Mouse (Mus musculus): ENCODE data around the gene Adprh. TPM values are rescaled to one million over a fixed set of nuclear protein-coding genes. Genes with fewer than 3 reads are reported as not detected.
"Not testable (repeated sequence)": the region's sequence is repeated elsewhere in the genome, so short reads cannot be mapped to it uniquely, and the experiment has no call there.

Adprh gene
- total RNA-seq, 1 experiment from 2014 or later: 52.0 TPM

DNA sequence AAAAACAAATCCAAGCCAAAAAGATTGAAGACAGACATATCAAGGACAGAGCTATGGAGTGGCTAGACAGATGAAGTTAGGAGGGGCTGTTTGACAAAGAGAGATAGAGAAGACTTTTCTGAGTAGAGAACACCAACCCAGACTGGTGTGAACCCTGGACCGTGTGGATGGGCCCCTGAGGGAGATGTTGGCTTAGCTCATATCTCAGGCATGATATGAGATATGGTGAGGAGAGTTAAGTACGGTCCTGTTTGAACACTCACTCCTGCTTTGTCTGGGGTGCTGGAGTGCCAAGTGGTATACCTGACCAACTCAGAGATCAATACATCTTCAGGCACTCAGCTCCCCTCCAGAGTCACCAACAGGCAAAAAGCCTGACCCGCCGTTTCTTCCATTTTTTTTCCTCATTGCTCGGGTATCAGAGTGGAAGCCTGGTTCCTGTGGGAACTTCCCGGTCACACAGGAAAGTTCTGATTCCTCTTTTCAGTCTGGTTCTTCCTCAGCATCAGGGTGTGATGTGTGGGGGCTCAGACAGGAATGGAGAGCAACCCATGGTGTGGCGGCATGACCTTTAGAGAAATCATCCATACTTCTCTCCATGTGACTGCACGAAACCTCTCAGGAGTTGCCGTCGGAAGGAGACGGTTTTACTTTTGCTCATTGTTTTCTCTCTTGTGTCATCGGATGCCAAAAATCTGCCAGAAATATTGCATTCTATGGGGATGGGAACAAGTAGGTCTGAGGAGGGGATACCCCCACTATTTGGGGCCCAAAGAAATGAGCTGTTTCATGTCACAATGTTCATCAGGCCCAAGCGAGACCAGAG is 14.8 kb upstream of the Adprh start:
- no peak for DNase-seq

DNA sequence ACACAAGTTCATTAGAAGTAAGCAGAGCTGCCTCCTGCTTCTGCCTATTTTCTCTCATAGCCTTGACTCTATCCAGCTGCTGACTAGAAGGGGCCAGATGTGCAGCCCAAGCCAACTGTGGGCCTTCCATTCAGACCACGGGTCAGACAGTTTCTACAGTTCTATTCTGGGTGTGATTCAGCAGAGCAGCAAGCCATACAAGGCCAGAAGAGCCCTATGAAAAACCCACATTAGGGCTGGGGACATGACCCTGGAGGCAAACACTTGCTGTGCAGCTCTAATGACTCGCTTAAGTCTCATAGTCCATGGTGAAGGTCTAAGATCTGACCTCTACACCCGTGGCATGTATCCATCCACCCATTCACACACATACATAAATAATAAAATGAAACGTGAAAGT is 13.6 kb upstream of the Adprh start:
- no peak for DNase-seq

DNA sequence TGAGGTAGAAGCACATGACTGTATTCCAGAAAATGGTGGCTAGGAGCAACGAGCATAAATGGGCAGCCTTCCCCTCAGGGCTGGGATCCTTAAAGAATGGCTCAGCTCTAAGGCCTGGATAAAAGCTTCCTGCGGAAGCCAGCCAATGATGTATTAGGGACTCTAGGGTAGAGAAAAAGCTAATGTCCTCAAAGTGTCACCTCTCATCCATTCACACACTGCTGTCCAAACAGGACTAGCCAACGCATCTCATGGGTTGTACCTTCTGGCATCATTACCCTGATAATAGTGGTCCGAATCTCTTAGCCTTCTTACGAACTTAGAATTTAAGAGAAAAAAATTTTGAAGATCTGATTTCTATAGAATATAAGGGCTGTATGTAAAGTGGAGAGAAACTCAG is 10.8 kb upstream of the Adprh start:
- DNase-seq: no peak

DNA sequence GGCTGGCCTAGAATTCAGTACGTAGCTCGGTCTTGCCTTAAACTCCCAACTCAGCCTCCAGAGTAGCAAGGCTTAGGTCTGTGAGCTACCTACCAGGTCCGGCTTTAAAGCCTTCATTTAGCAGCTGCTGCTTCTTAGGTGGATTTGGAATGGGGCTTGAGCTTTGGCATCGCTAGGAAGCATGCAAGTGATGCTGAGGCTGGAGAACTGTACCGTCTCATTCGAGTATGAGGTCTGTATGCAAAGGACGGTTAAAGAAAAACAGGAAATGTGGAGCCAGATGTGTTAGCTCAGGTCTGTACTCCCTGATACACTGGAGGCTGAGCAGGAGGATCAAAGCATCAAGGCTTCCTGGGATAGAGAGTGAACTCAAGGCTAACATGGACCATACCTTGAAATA is 9.7 kb upstream of the Adprh start:
- no peak for DNase-seq

DNA sequence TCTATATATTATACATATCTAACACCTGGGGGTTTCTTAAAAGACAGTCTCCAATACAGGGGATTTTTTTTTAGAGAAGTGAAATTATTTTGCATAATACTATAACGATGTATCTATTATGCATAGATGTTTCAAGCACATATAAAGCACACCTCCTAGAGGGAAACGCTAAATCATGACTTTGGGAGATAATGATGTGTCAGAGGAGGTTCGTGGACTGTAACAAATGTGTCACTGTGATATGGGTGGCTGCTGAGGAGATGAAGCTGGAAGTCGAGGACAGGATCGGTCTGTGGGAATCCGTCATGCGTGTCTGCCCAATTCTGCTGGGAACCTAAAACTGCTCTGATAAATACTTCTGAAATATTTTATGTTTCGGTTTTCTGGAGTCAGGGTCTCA is 9.2 kb upstream of the Adprh start:
- DNase-seq: no peak

DNA sequence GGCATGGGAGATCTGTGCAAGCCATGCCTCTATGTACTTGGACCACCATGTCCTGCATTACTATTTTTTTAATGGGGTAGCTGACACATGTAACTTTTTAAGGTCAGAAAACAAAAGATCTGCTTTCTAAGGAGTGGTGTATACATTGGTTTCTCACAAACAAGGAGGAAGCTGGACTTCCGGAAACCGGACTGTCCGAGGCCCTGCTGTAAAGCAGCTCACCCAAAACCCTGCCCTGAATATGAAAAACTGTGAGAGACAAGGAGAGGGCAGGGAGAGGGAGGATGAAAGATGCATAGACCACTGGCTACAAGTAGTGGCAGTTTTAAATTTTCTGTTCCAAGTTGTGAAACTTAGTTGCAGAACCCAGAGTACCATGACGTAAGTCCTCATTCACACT is 7.5 kb upstream of the Adprh start:
- DNase-seq: no peak

DNA sequence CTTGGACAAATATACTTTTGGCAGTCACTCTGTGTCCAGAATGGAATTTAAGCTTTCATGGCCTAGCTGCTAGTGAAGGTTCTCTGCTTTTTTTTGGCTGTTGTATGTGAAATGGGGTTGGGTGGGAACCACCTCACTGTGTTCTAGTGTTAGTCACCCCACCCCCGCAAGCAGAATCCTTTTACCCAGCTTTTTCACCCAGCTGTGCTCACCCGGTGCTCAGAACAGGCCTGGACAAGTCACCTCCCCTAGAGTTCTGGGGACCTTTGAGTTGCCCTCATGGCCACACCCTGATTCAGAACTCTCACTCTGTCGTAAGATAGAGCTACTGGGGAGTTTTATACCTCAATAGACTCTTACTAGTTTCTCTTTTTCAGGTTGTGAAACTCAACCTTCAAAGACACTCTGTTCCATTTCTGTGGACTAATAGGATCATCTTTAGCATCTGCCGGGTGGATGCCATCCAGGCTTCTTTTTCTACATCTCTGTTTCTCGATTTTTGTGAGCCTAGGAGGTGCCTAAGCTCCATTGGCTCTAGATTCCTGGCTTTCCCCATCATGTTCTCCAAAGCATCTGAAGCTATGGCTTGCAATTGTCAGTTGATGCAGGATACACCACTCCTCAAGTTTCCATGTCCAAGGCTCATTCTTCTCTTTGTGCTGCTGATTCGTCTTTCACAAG is 6.2 kb upstream of the Adprh start:
- DNase-seq: no peak

DNA sequence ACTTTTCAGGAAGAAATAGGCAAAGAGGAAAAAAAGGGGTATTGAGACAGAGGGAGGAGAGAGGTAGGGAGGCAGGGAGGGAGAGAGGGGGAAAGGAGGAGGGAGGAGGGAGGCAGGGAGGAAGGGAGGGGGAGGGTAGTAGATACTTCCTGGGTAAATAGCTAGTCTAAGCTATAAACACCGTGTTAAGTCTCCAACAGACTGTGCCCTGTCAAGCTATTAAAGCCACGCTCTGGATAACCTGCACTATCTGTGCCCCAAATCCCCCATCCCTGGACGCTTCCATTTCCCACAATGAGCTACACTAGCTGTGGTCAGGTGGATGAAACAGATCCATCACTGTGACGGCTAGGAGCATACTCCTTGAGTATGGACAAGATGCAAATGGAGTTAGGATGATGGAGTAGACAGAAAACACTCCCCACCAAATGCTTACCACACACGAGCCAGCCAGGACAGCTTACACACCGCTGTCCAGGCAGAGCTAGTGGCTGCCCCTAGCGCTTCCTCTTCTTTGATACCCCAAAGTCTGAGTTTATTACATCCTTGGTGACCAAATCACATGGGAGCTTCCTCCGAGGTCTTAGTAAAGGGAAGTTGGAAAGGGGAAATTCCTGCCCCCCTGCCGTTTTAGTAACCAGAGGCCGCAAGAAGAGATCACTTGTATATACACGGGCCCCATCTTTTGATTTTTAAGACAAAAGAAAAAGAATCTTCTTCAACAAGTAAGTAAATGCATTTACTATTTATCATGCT is 4.5 kb upstream of the Adprh start:
- DNase-seq: no peak

DNA sequence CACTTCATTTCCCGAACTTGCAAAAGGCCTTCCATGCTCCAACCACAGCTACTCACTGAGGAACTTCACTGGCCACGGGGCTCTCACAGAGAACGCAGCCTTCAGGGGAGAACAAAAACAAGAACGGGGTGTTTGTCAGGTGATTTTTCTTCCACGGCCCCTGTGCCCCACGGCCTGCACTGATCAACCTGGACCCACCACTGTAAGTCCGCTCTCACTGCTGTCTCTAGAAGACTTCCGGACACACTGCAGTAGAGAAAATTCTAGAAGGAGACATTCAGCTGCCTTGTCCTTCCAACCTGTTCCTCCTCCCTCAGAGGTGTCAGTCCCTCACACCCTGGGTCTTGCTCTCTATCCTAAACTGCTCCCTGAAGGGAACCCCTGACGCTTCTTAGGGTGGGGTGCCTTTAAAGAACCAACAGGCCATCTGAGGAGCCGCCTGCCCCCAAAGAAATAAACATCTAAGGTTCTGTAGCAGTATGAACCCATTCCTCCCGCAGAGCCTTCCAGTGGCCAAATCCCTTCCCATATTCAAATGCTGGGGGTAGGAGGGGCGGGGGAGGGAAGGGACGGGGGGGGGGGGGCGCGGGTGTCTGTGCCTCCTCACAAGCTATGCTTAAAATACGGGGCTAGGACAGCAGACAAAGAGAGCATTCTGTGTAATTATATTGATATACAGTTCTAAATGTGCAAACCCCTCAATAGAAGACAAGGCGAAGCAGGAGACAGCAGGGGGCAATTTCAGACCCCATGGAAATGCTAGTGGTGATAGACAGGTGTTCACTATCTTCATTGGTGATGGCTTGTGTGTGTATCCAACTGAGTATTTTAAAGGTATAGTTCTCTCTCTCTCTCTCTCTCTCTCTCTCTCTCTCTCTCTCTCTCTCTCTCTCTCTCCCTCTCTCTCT is 3.3 kb upstream of the Adprh start, which contains the start of gene Cd80:
Cd80 (plus strand) TSS at position 51 of the 908 bp plus-strand sequence.
- DNase-seq: no peak

DNA sequence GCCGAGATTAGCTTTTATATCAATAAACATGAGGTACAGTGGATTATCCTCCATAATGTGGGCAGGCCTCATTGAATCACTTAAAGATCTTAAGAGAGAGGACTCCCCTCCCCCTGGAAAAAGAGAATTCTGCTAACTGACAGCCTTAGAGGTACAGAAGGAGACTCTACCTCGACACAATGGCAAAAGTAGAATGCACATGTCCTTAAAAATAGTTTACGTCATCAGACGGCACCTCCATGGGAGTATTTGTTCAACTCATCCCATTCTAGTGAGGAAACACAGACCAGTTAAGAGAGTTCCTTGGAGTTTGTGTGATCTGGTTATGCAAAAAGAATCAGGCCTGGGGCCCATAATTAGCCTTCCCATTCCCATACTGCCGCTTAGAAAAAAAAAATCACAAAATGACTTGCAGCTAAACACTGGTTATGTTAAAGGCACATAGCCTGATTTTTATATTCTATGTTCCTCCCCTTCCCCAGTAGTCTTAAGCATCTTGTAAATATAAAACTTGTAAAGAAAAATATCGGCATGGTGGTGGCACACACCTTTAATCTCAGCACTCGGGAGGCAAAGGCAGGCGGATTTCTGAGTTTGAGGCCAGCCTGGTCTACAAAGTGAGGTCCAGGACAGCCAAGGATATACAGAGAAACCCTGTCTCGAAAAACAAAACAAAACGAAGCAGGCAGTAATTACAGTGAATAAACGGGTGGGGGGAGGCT is 2.2 kb upstream of the Adprh start:
- no peak for DNase-seq

DNA sequence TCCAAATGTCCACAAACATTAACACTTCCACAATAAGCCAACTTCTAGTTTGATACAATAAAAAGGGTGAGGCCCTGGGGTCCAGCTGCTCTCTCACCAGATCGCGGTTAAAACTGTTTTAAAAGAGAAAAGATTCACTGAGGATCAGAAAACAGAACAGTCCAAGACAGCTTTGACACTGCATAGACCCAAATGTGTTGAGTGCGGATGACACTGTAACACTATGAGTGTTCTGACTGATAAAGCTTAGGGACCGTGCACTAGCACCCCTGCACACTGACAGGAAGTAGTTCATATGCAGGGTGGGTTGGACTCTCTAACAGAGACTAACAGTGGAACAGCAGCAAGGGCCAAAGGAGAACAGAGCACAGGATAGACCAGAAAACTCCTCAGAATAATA is 1.4 kb upstream of the Adprh start:
- no peak for DNase-seq

DNA sequence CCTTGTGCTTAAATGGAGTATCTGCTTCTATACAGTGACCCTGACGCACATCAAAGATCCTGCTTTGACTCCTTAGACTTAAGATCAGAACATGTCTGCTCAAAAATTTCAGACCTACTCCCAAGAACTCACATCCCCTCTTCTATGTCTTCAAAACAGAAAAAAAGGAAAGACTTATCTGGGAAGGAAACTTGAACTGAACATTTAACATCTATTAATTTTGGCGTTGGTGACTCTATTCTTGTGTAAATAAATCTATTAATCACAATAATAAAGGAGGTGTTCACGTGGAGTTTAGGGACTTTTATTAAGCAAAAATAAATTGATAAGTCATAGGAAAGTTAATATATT is 675 bp upstream of the Adprh start:
- DNase-seq: no peak

DNA sequence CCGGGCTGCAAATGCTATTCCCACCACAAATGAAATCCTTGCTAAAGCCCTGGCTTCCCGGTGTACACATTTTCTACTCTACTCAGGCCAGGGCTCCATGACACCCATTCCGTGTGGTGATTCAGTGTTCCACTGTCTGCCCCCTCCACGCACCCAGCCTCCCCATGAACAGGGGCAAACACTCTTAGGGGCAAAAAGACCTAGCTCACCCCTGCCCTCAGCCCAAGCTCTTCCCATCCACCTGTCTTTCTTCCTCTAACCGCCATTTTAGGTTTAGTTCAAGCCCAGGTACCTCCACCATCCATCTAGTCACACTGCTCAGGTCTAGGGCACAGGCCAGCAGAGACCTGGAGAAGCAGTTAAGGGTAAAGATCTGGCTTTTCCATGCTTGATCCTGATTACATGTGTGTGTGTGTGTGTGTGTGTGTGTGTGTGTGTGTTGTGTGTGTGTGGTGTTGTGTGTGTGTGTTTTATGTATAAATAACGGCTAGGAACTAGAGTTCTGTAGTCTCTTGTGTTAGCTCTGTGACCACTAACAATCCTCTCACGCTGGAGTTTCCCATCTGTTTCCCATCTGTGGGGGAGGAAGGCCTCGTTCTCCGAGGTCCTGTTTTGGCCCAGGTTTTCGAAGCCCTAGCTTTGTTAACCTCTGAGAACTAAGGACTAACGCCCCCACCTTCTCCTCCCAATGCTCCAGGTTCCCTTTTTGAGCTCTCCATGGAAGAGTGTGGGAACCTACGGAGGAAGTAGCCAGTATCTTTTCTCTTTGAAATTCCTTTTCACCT is 890 bp downstream of the Adprh start:
- no peak for DNase-seq

DNA sequence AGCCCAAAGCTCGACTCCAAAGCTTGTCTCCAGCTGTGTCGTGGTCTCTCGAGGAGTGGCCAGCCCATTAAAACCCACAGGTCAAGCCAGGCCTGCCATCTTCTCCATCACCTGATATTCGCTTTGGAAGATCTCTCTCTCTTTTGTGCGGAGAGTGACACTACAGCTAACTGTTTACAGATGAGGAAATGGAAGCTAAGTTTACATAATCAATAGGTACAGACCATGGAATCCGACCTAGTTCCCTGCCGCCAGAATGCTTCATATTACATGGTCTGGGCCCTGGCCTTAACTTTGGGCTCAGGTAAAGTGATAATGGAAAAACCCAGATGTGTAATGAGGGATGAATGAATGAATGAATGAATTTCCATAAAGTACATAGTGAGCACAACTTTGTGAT is 1.8 kb downstream of the Adprh start:
- no peak for DNase-seq

DNA sequence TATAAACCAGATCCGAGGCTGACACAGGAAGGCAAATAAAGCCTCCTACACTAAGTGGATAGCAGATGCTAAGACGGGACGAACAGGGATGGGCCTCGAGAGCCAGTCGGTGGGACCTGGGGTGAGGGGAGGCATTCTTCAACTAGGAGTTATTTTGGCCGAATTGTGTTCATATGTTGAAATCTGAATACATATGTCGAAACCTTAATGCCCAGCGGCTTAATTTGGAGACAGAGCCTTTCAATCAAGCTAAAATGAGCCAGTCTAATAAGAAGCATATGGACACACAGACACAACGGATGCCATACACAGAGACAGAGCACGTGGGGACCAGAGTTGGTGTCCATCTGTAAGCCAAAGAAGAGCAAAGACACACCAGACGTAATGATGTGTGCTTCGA is 4.0 kb downstream of the Adprh start:
- no peak for DNase-seq

DNA sequence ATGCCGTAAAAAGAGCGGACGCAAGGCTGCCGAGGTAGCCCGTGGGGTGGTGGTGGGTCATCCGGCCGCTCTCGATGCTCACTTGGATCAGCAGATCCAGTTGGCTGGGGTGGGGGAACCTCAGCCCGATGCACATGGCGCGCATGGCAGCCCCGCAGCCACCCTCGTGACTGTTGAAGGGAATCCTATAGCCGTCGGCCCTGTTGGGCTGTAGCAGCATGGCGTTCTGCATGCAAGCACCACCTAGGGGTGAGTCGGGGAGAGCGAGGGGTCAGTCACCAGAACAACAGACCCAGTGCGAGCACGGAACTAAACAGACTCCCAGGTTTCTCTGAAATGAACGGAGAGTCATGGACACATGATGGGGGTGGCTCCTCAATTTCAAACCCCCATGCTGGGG is 5.1 kb downstream of the Adprh start:
- DNase-seq: no peak

DNA sequence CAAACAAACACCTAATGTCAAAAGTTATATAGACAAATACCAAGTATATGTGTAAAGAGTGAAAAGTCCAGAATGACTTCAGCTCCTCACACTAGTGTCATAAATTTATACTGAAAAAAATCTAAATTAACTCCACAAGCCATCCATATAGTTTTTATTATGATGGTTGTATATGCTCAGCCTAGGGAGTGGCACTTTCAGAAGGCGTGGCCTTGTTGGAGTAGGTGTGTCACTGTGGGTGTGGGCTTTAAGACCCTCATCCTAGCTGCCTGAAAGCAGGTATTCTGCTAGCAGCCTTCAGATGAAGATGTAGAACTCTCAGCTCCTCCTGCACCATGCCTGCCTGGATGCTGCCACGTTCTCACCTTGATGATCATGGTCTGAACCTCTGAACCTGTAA is 6.4 kb downstream of the Adprh start:
- not testable (repeated sequence) for DNase-seq

DNA sequence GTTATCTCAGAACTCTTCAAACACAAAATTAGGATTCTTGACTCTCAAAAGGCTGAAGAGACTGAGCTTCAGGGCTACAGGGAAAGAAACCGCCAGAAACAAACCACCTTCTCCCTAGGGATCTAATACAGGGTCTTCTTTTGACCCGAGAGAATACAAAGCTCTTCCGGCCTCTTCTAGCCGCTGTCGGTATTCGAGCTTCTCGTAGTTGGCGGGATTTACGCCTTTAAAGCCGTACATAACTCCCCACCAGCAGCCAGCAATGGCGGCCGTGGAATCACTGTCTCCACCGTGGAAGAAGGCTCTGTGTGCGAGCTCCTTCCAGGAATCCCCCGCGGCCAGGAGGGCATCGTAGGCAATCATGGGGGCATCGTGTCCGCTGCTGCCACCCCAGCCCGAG is 6.9 kb downstream of the Adprh start:
- no peak for DNase-seq

DNA sequence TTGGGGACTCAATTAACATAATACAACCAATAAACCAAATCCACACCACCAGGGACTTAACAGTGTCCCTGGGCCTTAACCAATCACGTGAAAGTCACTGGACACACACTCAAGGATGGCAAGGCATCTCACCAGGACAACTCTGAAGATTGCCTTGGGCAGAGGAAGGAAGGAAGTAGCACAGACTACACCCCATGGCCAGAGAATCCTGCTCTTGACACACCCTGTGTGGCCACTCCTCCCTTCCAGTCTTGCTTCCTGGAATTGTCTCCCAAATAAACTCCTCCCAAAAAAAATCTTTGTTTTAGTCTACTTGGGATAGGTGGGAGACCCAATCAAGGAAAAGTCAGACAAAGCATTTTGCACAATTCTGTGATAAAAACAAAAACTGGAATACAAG is 7.5 kb downstream of the Adprh start:
- DNase-seq: no peak

DNA sequence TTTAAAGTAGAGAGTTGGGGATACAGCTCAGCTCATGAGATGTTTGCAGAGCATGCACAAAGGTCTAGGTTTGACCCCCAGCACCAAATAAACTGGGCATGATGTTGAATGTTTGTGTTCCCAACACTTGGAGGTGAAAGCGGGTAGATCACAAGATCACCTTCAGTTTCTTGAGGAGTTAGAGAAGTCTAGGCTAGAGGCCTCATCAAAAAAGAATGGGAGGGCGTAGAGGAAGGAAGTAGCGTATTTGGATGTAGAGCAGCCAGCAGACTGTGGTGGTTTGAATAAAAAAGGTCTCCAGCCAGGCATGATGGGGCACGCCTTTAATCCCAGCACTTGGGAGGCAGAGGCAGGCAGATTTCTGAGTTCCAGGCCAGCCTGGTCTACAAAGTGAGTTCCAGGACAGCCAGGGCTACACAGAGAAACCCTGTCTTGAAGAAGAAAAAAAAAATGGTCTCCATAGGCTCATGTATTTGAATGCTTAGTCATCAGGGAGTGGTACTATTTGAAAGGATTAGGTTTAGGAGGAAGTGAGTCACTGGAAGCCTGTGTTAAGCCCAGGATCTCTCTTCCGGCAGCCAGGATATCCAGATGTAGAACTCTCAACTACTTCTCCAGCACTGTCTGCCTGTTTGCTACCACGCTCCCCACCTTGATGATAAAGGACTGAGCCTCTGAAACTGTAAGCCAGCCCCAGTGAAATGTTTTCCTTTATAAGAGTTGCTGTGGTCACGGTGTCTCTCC is 8.6 kb downstream of the Adprh start:
- no peak for DNase-seq

All from adrenal gland, postnatal 25 days (tissue).